Mouse (Mus musculus) retina, embryonic 14.5 days (tissue): ENCODE measurements at regions not wholly inside any gene's neighbourhood (a gene's known extent, or its start where the extent isn't known, plus 50 kb on each side); places are given as distances from the start of the nearest gene placed in this dataset.
"Not testable (repeated sequence)": the region's sequence is repeated elsewhere in the genome, so short reads cannot be mapped to it uniquely, and the experiment has no call there.

ENCODE experiments used
- DNase-seq: peaks from one replicate; pipeline ENCODE4 v3.0.0-alpha.2; 2015; ENCODE audit warnings: low spot score

- not testable (repeated sequence) for DNase-seq
These were observed 330.9 kb upstream of the B430218F22Rik start for GRCm38 (mm10) chr13:118055546-118055945.

- no peak for DNase-seq
These were observed 320.9 kb upstream of the B430218F22Rik start for GRCm38 (mm10) chr13:118065518-118065917.

GRCm38 (mm10) chr13:118068038-118068437 lies 318.4 kb upstream of the B430218F22Rik start:
- DNase-seq, result no peak

- DNase-seq, result no peak
These were observed 300.1 kb upstream of the B430218F22Rik start for GRCm38 (mm10) chr13:118086306-118086705.

GRCm38 (mm10) chr13:118086966-118087365 lies 299.5 kb upstream of the B430218F22Rik start:
- DNase-seq, result no peak

- no peak for DNase-seq
These were observed 298.3 kb upstream of the B430218F22Rik start for GRCm38 (mm10) chr13:118088100-118088499.

- peak; percentile 8 for DNase-seq
These were observed 291.3 kb upstream of the B430218F22Rik start for GRCm38 (mm10) chr13:118095174-118095573.
